Mouse (Mus musculus) lung, adult 2 months (tissue): ENCODE measurements at regions not wholly inside any gene's neighbourhood (a gene's known extent, or its start where the extent isn't known, plus 50 kb on each side); places are given as distances from the start of the nearest gene placed in this dataset.

ENCODE experiments used
- CTCF ChIP-seq: fragments of 200-500 bp; IDR thresholded peaks from 2 replicates; pipeline ENCODE4 v1.5.1; 2011; ENCODE audit warnings: mild to moderate bottlenecking, low read length, control low read depth; ENCODE audit not compliant: insufficient read depth
- POLR2A ChIP-seq: fragments of 200-500 bp; IDR thresholded peaks from 2 replicates; pipeline ENCODE4 v1.6.1; 2011; ENCODE audit warnings: low read depth, mild to moderate bottlenecking, control low read depth, low read length, borderline replicate concordance; ENCODE audit errors: extremely low read depth

- TF ChIP-seq CTCF (no peak), POLR2A (no peak)
Measured at GRCm38 (mm10) chr2:79549781-79550180, 85.4 kb upstream of the Itprid2 start.
